Mouse (Mus musculus): ENCODE data around the gene Epha6. TPM values are rescaled to one million over a fixed set of nuclear protein-coding genes. Genes with fewer than 3 reads are reported as not detected.

The Epha6 gene
- polyA plus RNA-seq, 1 experiment from 2014 or later = 4.4 TPM

DNA sequence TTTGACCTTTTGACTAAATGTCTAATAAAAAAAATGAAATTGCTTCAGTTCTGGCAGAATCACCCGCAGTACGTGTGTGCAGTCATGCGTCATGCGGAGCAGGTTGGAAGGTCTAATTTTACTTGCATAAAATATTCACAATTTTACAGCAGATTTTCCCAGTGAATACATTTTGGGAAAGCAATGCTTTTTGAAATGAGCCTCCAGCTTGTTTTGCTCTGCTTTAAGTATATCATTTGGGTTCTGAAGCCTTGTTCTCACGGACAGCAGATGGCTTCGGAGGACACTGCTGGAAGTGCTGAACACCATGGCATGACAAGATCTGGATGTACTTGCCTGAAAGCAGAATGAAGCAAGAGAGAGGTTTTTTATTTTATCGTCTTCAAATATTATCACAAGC is 912.1 kb downstream of the Epha6 start:
- H3K36me3 ChIP-seq = no peaks in the 10 kb centered on the region
- no peak overlapping the region for H3K27ac ChIP-seq (replicated peaks)
- H3K4me2 ChIP-seq = no peak overlapping the region
- ATAC-seq (ENCODE audit: low read depth) = no peak
- H3K4me3 ChIP-seq = no peak overlapping the region
- no peak overlapping the region for H3K9ac ChIP-seq
- WGBS = 87% methylated on average over 7 of the region's 7 CpGs
- H3K27me3 ChIP-seq = no peaks in the 10 kb centered on the region
- H3K9me3 ChIP-seq = no peaks in the 10 kb centered on the region
- H3K4me1 ChIP-seq (replicated peaks) = no peaks in the 10 kb centered on the region

- 92% methylated on average over 5 of the region's 5 CpGs for WGBS
- H3K4me1 ChIP-seq (replicated peaks) = peaks cover under 1% of the 10 kb centered on the region; the same call in 1 of the 2 replicates
- no peaks in the 10 kb centered on the region for H3K9me3 ChIP-seq
- no peak overlapping the region for H3K27ac ChIP-seq (replicated peaks)
- H3K4me2 ChIP-seq = no peak overlapping the region
- ATAC-seq (ENCODE audit: low read depth) = no peak
- no peaks in the 10 kb centered on the region for H3K36me3 ChIP-seq
- H3K27me3 ChIP-seq = no peaks in the 10 kb centered on the region
- H3K9ac ChIP-seq = no peak overlapping the region
- no peak overlapping the region for H3K4me3 ChIP-seq
These were observed 916.2 kb downstream of the Epha6 start for GRCm38 (mm10) chr16:59689120-59689519.

GRCm38 (mm10) chr16:59685135-59685534 is 920.2 kb downstream of the Epha6 start:
- ATAC-seq (ENCODE audit: low read depth) = no peak
- Histone ChIP-seq H3K27me3 (no peaks in the 10 kb centered on the region), H3K9me3 (no peaks in the 10 kb centered on the region), H3K36me3 (no peaks in the 10 kb centered on the region), H3K4me1 (replicated peaks) (peaks cover 7% of the 10 kb centered on the region; the same call in 1 of the 2 replicates), H3K4me3 (no peak overlapping the region), H3K4me2 (no peak overlapping the region), H3K9ac (no peak overlapping the region), H3K27ac (replicated peaks) (no peak overlapping the region)
- 72% methylated on average over 5 of the region's 5 CpGs for WGBS

DNA sequence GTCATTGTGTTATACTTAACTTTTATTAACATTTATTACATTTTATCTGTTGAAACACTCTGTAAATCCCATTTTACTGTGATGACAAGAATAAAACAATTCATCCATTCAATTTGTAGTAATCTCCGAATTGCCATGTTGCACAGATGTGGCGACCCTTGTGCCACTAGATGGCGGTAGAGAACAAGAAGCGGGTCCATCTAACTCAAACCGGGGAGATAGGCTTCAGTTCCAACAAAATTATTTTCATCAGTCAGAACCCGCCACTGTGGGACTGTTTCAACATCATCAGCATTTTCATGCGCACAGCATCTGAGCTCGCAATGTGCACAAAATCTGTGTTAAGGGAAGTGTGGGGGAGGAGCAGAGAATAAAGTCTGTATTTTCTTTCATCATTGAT is 921.9 kb downstream of the Epha6 start:
- no peaks in the 10 kb centered on the region for H3K9me3 ChIP-seq
- H3K27me3 ChIP-seq = no peaks in the 10 kb centered on the region
- no peak overlapping the region for H3K9ac ChIP-seq
- peak; percentile 91 for ATAC-seq (ENCODE audit: low read depth)
- 4% methylated on average over 8 of the region's 8 CpGs for WGBS
- peaks cover 7% of the 10 kb centered on the region; the same call in 1 of the 2 replicates for H3K4me1 ChIP-seq (replicated peaks)
- H3K27ac ChIP-seq (replicated peaks) = no peak overlapping the region
- H3K4me3 ChIP-seq = no peak overlapping the region
- peak overlapping the region; percentile 29; the same call in 1 of the 2 replicates for H3K4me2 ChIP-seq
- no peaks in the 10 kb centered on the region for H3K36me3 ChIP-seq

DNA sequence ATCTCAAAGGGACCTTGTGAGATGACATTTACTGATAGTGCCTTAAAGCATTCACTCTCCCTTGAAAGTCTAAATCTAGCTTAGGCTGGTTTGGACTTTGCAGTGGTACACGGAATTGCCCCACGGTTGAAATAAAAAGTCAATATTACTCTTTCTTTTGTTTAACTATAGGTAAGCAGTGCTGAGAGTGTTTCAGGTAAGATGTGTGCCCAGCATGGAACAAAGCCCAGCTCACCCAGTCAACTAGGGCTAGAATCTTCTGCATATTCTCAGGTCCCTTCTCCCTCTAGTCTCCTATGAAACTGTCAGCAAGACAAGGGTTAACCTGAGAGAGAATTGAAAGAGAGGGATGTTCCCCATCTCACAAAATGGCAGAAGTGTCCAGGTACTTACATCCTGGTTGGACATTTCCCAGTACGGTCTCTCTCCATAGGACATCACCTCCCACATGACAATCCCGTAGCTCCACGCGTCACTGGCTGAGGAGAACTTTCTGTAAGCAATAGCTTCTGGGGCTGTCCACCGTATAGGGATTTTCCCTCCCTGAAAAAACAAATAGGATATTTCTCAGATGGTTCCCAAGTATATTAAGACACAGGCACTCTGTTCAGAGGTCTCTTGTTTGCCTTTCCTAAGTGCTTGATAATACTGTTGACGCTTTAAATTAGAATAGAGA is 923.0 kb downstream of the Epha6 start:
- Histone ChIP-seq H3K4me3 (no peak overlapping the region), H3K4me1 (replicated peaks) (peaks cover 7% of the 10 kb centered on the region; the same call in 1 of the 2 replicates), H3K9ac (no peak overlapping the region), H3K27me3 (no peaks in the 10 kb centered on the region), H3K9me3 (no peaks in the 10 kb centered on the region), H3K27ac (replicated peaks) (no peak overlapping the region), H3K4me2 (no peak overlapping the region), H3K36me3 (no peaks in the 10 kb centered on the region)
- no peak for ATAC-seq (ENCODE audit: low read depth)
- WGBS = 84% methylated on average over 8 of the region's 8 CpGs

DNA sequence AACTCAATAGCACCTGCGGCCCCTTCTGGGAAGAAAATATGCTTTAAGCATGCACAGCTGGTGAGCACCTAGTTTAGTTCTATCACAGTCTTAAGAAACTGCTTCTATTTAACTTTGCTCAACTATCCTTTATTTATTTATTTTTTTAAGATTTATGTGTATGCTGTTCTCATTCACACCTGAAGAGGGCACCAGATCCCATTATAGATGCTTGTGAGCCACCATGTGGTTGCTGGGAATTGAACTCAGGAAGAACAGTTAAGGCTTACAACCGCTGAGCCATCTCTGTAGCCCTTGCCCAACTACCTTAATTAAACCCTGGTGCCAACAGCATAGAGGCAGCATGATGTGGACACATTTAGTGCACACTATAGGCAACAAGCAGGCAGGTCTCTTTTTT is 938.4 kb downstream of the Epha6 start:
- no peaks in the 10 kb centered on the region for H3K27me3 ChIP-seq
- no peak for ATAC-seq (ENCODE audit: low read depth)
- H3K27ac ChIP-seq (replicated peaks) = no peak overlapping the region
- 81% methylated on average over 2 of the region's 2 CpGs for WGBS
- no peak overlapping the region for H3K9ac ChIP-seq
- no peaks in the 10 kb centered on the region for H3K36me3 ChIP-seq
- H3K4me1 ChIP-seq (replicated peaks) = no peaks in the 10 kb centered on the region
- H3K9me3 ChIP-seq = no peaks in the 10 kb centered on the region
- H3K4me2 ChIP-seq = no peak overlapping the region
- no peak overlapping the region for H3K4me3 ChIP-seq

GRCm38 (mm10) chr16:59643766-59644165 is 961.6 kb downstream of the Epha6 start:
- no peak for ATAC-seq (ENCODE audit: low read depth)
- no peak overlapping the region for H3K4me2 ChIP-seq
- H3K27me3 ChIP-seq = no peaks in the 10 kb centered on the region
- no peak overlapping the region for H3K4me3 ChIP-seq
- no peaks in the 10 kb centered on the region for H3K36me3 ChIP-seq
- no peak overlapping the region for H3K27ac ChIP-seq (replicated peaks)
- WGBS = 45% methylated on average over 2 of the region's 2 CpGs
- H3K9ac ChIP-seq = no peak overlapping the region
- H3K4me1 ChIP-seq (replicated peaks) = no peaks in the 10 kb centered on the region
- no peaks in the 10 kb centered on the region for H3K9me3 ChIP-seq

DNA sequence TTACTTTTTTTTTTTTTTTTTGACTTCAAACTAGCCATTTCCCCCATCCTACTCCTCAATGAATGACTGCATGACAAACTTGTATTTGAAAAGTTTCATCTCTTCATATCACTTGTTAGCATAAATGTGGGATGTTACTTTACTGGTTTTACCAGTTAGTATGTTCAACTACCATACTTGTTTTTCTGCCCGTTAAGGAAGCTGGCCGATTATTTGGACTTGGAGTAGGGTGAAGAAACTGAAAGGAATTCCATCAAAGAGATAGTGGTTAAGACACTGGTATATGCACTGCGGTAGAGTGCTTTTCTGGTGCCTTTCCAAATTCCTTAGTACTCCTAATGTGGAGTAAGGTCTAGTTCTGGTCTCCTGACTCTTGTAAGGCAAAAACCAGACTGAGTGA is 965.3 kb downstream of the Epha6 start:
- Histone ChIP-seq H3K4me3 (peak overlapping the region; percentile 77; the same call in 1 of the 2 replicates), H3K36me3 (no peaks in the 10 kb centered on the region), H3K27me3 (no peaks in the 10 kb centered on the region), H3K9ac (no peak overlapping the region), H3K9me3 (no peaks in the 10 kb centered on the region), H3K27ac (replicated peaks) (no peak overlapping the region), H3K4me2 (peak overlapping the region; percentile 69), H3K4me1 (replicated peaks) (peaks cover 13% of the 10 kb centered on the region)
- no peak for ATAC-seq (ENCODE audit: low read depth)
- 94% methylated on average over 3 of the region's 3 CpGs for WGBS

- Histone ChIP-seq H3K9me3 (no peaks in the 10 kb centered on the region), H3K27me3 (no peaks in the 10 kb centered on the region), H3K27ac (replicated peaks) (peak within 1 kb of the TSS; percentile 99), H3K36me3 (no peaks in the 10 kb centered on the region), H3K4me1 (replicated peaks) (peaks cover 13% of the 10 kb centered on the region), H3K4me2 (peak within 1 kb of the TSS; percentile 69), H3K4me3 (peak within 1 kb of the TSS; percentile 77), H3K9ac (peak within 1 kb of the TSS; percentile 80)
- ATAC-seq (ENCODE audit: low read depth) = peak; percentile 98
- WGBS = under 1% methylated on average over 46 of the region's 46 CpGs
These were observed 966.1 kb downstream of the Epha6 start, which contains the start of gene Arl6 for GRCm38 (mm10) chr16:59639102-59639691. Arl6 (minus strand) TSS chr16:59639391.

DNA sequence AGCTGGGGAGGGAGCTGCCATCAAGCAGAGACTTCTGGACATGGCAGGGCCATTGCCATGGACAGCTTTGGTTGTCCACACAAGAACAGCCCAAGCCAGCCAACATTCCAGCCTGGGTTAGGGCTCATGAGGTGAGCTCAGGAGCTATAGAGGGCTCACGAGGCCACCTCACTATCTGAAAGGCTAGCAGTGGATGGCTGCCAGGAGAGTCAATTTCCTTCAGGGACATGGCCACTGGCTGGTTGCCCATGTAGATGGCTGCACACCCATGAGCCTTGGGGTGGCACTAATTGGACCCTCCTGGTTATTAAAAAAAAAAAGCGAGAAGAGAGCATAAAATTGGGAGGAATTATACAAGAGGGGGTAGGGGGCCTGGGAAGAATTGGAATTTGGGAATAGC is 970.7 kb downstream of the Epha6 start:
- ATAC-seq (ENCODE audit: low read depth) = no peak
- Histone ChIP-seq H3K27me3 (no peaks in the 10 kb centered on the region), H3K27ac (replicated peaks) (no peak overlapping the region), H3K4me1 (replicated peaks) (peaks cover 13% of the 10 kb centered on the region), H3K4me2 (no peak overlapping the region), H3K9me3 (no peaks in the 10 kb centered on the region), H3K36me3 (peaks cover 17% of the 10 kb centered on the region), H3K4me3 (no peak overlapping the region), H3K9ac (no peak overlapping the region)
- WGBS = 92% methylated on average over 2 of the region's 2 CpGs

DNA sequence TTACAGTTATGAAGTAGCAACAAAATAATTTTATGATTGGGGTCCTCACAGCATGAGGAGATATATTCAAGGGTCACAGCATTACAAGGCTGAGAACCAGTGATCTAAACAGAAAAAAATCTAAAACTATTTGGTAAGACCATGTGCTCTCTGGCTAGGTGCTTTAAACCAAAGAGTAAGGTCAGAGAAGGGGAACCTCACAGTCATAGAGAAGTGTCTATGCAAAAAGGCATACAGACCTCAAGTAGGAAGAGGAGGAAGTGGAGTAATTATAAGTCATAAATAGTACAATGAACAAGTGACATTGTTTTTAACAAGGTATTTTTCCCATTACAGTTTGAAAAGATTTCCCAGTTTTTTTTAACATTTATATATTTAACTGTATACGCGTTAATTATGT is 983.8 kb downstream of the Epha6 start:
- Histone ChIP-seq H3K9me3 (no peaks in the 10 kb centered on the region), H3K36me3 (no peaks in the 10 kb centered on the region), H3K27me3 (no peaks in the 10 kb centered on the region), H3K4me3 (no peak overlapping the region), H3K4me1 (replicated peaks) (no peaks in the 10 kb centered on the region), H3K27ac (replicated peaks) (no peak overlapping the region), H3K9ac (no peak overlapping the region), H3K4me2 (no peak overlapping the region)
- no peak for ATAC-seq (ENCODE audit: low read depth)
- WGBS = 94% methylated on average over 2 of the region's 2 CpGs

DNA sequence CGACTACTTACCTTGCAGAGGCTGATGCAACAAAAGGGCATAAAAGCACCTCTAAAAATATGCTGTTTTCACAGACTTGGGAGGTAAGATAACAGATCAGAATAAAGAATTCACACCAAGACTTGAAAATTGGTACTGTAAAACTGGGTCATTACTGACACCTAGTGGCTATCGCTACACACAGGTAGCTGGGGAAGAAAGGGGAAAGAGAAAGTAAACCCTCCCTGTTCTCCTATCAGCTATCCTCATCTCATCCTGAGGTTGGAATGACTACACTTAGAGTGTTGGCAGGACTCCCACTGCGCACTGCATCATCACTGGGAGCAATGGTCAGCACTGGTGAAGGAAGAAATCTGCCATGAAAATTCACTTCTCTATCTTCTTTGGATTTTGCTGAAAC is 988.2 kb downstream of the Epha6 start:
- Histone ChIP-seq H3K27ac (replicated peaks) (no peak overlapping the region), H3K27me3 (no peaks in the 10 kb centered on the region), H3K4me1 (replicated peaks) (no peaks in the 10 kb centered on the region), H3K4me2 (no peak overlapping the region), H3K9me3 (no peaks in the 10 kb centered on the region), H3K36me3 (no peaks in the 10 kb centered on the region), H3K4me3 (no peak overlapping the region), H3K9ac (no peak overlapping the region)
- peak; percentile 27; the same call in 1 of the 2 replicates for ATAC-seq (ENCODE audit: low read depth)
- 47% methylated on average over 3 of the region's 3 CpGs for WGBS
